Mouse (Mus musculus): ENCODE data around the gene Gabarapl2. TPM values are rescaled to one million over a fixed set of nuclear protein-coding genes. Genes with fewer than 3 reads are reported as not detected.

The Gabarapl2 gene
- total and polyA plus RNA-seq, 2 experiments from 2014 or later, result 76.3 to 212 TPM

DNA sequence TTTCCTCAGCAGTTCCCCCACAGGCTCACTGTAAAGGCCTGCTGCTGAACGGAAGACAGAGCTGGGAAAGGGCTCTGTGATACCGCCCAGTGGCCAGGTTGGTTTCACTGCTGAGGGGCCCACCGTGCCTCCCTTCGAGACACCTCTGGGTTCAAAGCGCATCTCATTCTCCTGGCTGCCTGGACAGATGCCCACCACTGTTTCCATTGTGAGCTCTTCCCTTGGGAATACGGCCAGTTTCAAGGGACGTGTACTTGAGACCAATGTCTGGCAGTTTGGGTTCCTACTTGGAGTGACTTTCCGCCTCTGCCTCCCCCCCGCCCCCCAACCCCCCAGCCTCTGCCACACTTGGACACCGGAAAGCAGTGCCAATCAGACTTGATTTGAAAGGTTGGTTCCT lies 22.6 kb downstream of the Gabarapl2 start:
- TF ChIP-seq CTCF (IDR thresholded peaks at IDR 0.05; ENCODE audit: low read depth) (no peak), EP300 (IDR thresholded peaks at IDR 0.05; ENCODE audit: low read depth) (no peak)
- ATAC-seq (ENCODE audit: insufficient read depth, low read depth) (no peak), DNase-seq (ENCODE audit: low spot score) (no peak)
- Histone ChIP-seq H3K36me3 (replicated peaks; ENCODE audit: control insufficient read depth, insufficient read depth, low read length) (0 out of 2 replicates have a peak, but pooled peaks cover 5% of the 10 kb centered on the region), H3K27me3 (ENCODE audit: control insufficient read depth, insufficient read depth, low read length) (no peaks in the 10 kb centered on the region), H3K9ac (replicated peaks; ENCODE audit: low read depth, low read length) (no peak overlapping the region), H3K27ac (ENCODE audit: low read depth) (peak overlapping the region; percentile 51; the same call in 1 of the 2 replicates), H3K4me2 (ENCODE audit: low read depth, low read length) (peak overlapping the region; percentile 27), H3K4me3 (ENCODE audit: low read depth, low read length) (no peak overlapping the region), H3K4me1 (ENCODE audit: control insufficient read depth, insufficient read depth) (peaks cover 5% of the 10 kb centered on the region; the same call in 1 of the 2 replicates), H3K9me3 (replicated peaks; ENCODE audit: control insufficient read depth, low read length) (no peaks in the 10 kb centered on the region)
- WGBS, result 46% methylated on average over 10 of the region's 10 CpGs

DNA sequence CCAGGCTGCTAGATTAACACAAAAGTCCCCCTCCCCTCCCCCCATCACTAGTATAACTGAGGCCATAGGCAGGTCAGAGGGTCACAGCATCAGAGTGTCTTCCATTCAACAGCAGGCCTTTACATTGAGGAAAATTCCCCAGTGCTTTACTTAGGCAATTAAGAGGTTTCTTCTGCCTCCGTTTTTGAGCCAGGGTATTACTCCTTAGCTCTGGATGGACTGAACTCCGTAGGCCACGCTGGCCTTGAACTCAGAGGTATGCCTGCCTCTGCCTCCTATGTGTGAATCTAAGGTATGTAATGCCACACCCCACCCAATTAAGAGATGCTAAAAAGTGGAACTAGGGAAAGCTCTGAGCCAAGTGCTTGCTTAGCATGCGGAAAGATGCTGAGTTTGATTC lies 23.0 kb downstream of the Gabarapl2 start:
- no peak overlapping the region for H3K4me3 ChIP-seq (ENCODE audit: low read depth, low read length)
- H3K4me2 ChIP-seq (ENCODE audit: low read depth, low read length), result no peak overlapping the region
- H3K4me1 ChIP-seq (ENCODE audit: control insufficient read depth, insufficient read depth), result peaks cover 5% of the 10 kb centered on the region; the same call in 1 of the 2 replicates
- 0 out of 2 replicates have a peak, but pooled peaks cover under 1% of the 10 kb centered on the region for H3K36me3 ChIP-seq (replicated peaks; ENCODE audit: control insufficient read depth, insufficient read depth, low read length)
- ATAC-seq (ENCODE audit: insufficient read depth, low read depth) (no peak), DNase-seq (ENCODE audit: low spot score) (no peak)
- no peaks in the 10 kb centered on the region for H3K9me3 ChIP-seq (replicated peaks; ENCODE audit: control insufficient read depth, low read length)
- WGBS, result 87% methylated on average over 4 of the region's 4 CpGs
- no peak overlapping the region for H3K9ac ChIP-seq (replicated peaks; ENCODE audit: low read depth, low read length)
- H3K27ac ChIP-seq (ENCODE audit: low read depth), result no peak overlapping the region
- no peaks in the 10 kb centered on the region for H3K27me3 ChIP-seq (ENCODE audit: control insufficient read depth, insufficient read depth, low read length)
- TF ChIP-seq EP300 (IDR thresholded peaks at IDR 0.05; ENCODE audit: low read depth) (no peak), CTCF (IDR thresholded peaks at IDR 0.05; ENCODE audit: low read depth) (no peak)

- peaks cover 5% of the 10 kb centered on the region; the same call in 1 of the 2 replicates for H3K4me1 ChIP-seq (ENCODE audit: control insufficient read depth, insufficient read depth)
- H3K9me3 ChIP-seq (replicated peaks; ENCODE audit: control insufficient read depth, low read length), result no peaks in the 10 kb centered on the region
- H3K36me3 ChIP-seq (replicated peaks; ENCODE audit: control insufficient read depth, insufficient read depth, low read length), result no peaks in the 10 kb centered on the region
- H3K4me3 ChIP-seq (ENCODE audit: low read depth, low read length), result no peak overlapping the region
- DNase-seq (ENCODE audit: low spot score) (no peak), ATAC-seq (ENCODE audit: insufficient read depth, low read depth) (no peak)
- H3K4me2 ChIP-seq (ENCODE audit: low read depth, low read length), result no peak overlapping the region
- no peak overlapping the region for H3K27ac ChIP-seq (ENCODE audit: low read depth)
- TF ChIP-seq EP300 (IDR thresholded peaks at IDR 0.05; ENCODE audit: low read depth), result no peak
- no peak for TF ChIP-seq CTCF (IDR thresholded peaks at IDR 0.05; ENCODE audit: low read depth)
- H3K9ac ChIP-seq (replicated peaks; ENCODE audit: low read depth, low read length), result no peak overlapping the region
- H3K27me3 ChIP-seq (ENCODE audit: control insufficient read depth, insufficient read depth, low read length), result no peaks in the 10 kb centered on the region
- WGBS, result 63% methylated on average over 5 of the region's 5 CpGs
Observed at GRCm38 (mm10) chr8:111964351-111964750, 23.8 kb downstream of the Gabarapl2 start.

DNA sequence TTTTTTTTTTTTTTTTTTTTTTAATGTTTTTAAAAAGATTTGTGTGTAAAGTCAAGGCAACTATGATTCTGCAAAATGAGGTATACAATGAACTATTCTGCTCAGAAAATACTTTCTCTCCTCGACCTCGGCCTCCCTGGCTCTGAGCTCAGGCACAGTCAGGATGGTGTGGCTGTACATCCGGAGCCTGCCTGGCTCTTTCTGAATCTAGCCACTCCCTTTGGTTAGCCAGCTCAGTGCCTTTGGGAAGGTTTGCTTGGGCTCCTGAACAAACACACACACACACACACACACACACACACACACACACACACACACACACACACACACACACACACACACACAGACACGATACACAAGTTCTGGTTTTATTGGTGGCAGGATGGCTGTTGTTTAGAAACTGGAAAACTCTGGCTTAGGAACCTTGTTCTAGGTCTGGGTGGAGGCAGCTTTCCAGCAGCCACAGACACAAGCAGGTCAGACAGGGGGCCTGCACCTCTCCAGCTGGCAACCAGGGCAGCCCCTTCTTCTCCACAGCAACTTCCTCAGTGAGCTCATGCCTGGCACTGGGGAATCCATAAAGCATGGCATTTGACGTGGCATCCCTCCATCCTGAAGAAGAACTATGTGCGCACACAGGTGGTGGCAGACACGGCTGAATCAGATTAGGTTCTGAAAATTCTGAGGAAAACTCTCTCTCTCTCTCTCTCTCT lies 24.5 kb downstream of the Gabarapl2 start:
- Histone ChIP-seq H3K27ac (ENCODE audit: low read depth) (no peak overlapping the region), H3K4me3 (ENCODE audit: low read depth, low read length) (no peak overlapping the region), H3K4me2 (ENCODE audit: low read depth, low read length) (no peak overlapping the region), H3K4me1 (ENCODE audit: control insufficient read depth, insufficient read depth) (peaks cover 5% of the 10 kb centered on the region; the same call in 1 of the 2 replicates), H3K9ac (replicated peaks; ENCODE audit: low read depth, low read length) (no peak overlapping the region), H3K27me3 (ENCODE audit: control insufficient read depth, insufficient read depth, low read length) (no peaks in the 10 kb centered on the region), H3K9me3 (replicated peaks; ENCODE audit: control insufficient read depth, low read length) (no peaks in the 10 kb centered on the region), H3K36me3 (replicated peaks; ENCODE audit: control insufficient read depth, insufficient read depth, low read length) (no peaks in the 10 kb centered on the region)
- no peak for TF ChIP-seq EP300 (IDR thresholded peaks at IDR 0.05; ENCODE audit: low read depth)
- TF ChIP-seq CTCF (IDR thresholded peaks at IDR 0.05; ENCODE audit: low read depth), result no peak
- DNase-seq (ENCODE audit: low spot score) (no peak), ATAC-seq (ENCODE audit: insufficient read depth, low read depth) (no peak)
- WGBS, result 72% methylated on average over 7 of the region's 7 CpGs

DNA sequence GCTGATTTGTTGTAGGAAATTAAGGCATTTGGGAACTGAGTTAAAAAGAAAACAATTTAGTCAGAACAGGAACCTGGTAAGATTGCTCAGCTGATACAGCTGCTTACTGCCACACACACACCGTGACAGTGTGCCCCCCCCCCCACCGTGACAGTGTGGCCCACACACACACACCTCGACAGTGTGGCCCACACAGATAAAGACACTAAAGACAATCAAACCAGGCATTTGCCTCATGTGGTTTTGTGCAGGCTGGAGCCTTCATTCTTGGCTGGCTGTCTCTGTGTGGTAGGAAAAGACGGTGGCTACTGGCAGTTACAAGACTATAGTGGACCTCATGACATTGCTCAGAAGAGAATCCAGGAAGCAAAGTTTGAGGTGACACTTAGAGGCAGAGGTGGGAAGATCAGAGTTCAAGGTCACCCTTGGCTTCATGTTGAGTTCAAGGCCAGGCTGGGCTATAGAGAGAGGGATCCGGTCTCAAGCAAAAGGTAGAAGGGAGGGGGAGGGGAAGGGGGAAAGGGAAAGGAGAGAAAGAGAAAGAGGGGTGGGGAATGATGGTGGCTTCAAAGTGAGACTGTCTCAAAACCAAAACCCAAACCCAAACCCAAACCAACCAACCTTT lies 26.9 kb downstream of the Gabarapl2 start:
- Histone ChIP-seq H3K9me3 (replicated peaks; ENCODE audit: control insufficient read depth, low read length) (no peaks in the 10 kb centered on the region), H3K4me1 (ENCODE audit: control insufficient read depth, insufficient read depth) (peaks cover 4% of the 10 kb centered on the region; the same call in 1 of the 2 replicates), H3K36me3 (replicated peaks; ENCODE audit: control insufficient read depth, insufficient read depth, low read length) (no peaks in the 10 kb centered on the region), H3K4me3 (ENCODE audit: low read depth, low read length) (no peak overlapping the region), H3K9ac (replicated peaks; ENCODE audit: low read depth, low read length) (no peak overlapping the region), H3K27me3 (ENCODE audit: control insufficient read depth, insufficient read depth, low read length) (no peaks in the 10 kb centered on the region), H3K4me2 (ENCODE audit: low read depth, low read length) (no peak overlapping the region), H3K27ac (ENCODE audit: low read depth) (no peak overlapping the region)
- no peak for ATAC-seq (ENCODE audit: insufficient read depth, low read depth)
- 69% methylated on average over 5 of the region's 5 CpGs for WGBS
- TF ChIP-seq CTCF (IDR thresholded peaks at IDR 0.05; ENCODE audit: low read depth), result no peak
- TF ChIP-seq EP300 (IDR thresholded peaks at IDR 0.05; ENCODE audit: low read depth), result no peak
- no peak for DNase-seq (ENCODE audit: low spot score)

Data from heart, postnatal 0 days (tissue).